Comparison of ENCODE assay signal across 8 mouse cellular contexts in the genomic region with DNA sequence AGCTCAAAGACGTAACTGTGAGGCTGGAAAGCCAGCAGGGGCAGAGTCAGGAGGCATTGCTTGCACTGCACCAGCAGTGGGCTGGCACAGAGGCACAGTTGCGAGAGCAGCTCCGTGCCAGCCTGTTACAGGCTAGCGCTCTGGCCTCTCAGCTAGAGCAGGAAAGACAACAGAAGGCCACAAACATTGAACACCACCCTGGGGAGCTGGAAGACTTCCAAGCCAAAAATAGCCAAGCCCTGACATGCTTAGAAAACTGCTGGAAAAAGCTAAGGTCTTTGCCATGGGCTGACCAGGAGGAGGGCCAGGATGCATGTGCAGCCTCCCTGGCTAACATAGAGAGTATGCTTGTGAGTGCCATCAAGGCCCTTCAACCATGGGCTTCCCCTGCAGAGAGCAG. TPM values are rescaled to one million over a fixed set of nuclear protein-coding genes. Genes with fewer than 3 reads are reported as not detected.
A peak's percentile ranks its signal among the peaks of the same experiment; 100 is the strongest.
DNase-seq lines count a peak whose midpoint lies in the region; ATAC-seq lines count a peak whose summit lies in the region.

No protein-coding gene starts in this region.

- no peaks in the 10 kb centered on the region for H3K9me3 ChIP-seq in hindbrain, embryonic 13.5 days
- H3K9me3 ChIP-seq in hindbrain, embryonic 11.5 days (ENCODE audit: control insufficient read depth, low read length) = no peaks in the 10 kb centered on the region
- H3K9me3 ChIP-seq in heart, embryonic 14.5 days (ENCODE audit: control insufficient read depth, low read length) = no peaks in the 10 kb centered on the region

- 0 out of 2 replicates have a peak, but pooled peaks have one; percentile 24 for ATAC-seq in hindbrain, embryonic 13.5 days (ENCODE audit: low FRiP score)
- ATAC-seq in hindbrain, embryonic 11.5 days (ENCODE audit: low FRiP score) = no peak
- ATAC-seq in heart, embryonic 14.5 days (ENCODE audit: insufficient number of reproducible peaks, insufficient read depth, low FRiP score, low read depth) = peak; percentile 36; the same call in 1 of the 2 replicates
- no peak for ATAC-seq in megakaryocyte-erythroid progenitor cell, adult 5-6 weeks (replicated peaks; ENCODE audit: low FRiP score, low TSS enrichment, poor library complexity, severe bottlenecking)

- no peak overlapping the region for H3K4me3 ChIP-seq in hindbrain, embryonic 13.5 days
- no peak overlapping the region for H3K4me3 ChIP-seq in hindbrain, embryonic 11.5 days (ENCODE audit: low read depth, low read length)
- H3K4me3 ChIP-seq in heart, embryonic 14.5 days (ENCODE audit: control insufficient read depth in 1 of 2, insufficient read depth in 1 of 2, low read depth in 1 of 2, low read length in 2 of 2) = no peak overlapping the region

- no peaks in the 10 kb centered on the region for H3K27me3 ChIP-seq in hindbrain, embryonic 13.5 days
- H3K27me3 ChIP-seq in hindbrain, embryonic 11.5 days (ENCODE audit: control insufficient read depth, insufficient read depth, low read length) = no peaks in the 10 kb centered on the region
- no peaks in the 10 kb centered on the region for H3K27me3 ChIP-seq in heart, embryonic 14.5 days (ENCODE audit: control insufficient read depth, insufficient read depth, low read length)

- peaks cover 93% of the 10 kb centered on the region for H3K36me3 ChIP-seq in hindbrain, embryonic 13.5 days
- H3K36me3 ChIP-seq in hindbrain, embryonic 11.5 days (ENCODE audit: control insufficient read depth, insufficient read depth, low read length) = peaks cover 10% of the 10 kb centered on the region
- peaks cover 99% of the 10 kb centered on the region for H3K36me3 ChIP-seq in heart, embryonic 14.5 days (ENCODE audit: control insufficient read depth, insufficient read depth, low read length)

- DNase-seq in hindbrain, embryonic 11.5 days (ENCODE audit: low spot score) = no peak
- DNase-seq in MN1 (ENCODE audit: low spot score) = peak; percentile 85
- DNase-seq in cerebellum, postnatal 14 days = peak; percentile 96 to 97
- DNase-seq in left cerebral cortex, adult 11 months (ENCODE audit: low spot score) = peak; percentile 58
- DNase-seq in right cerebral cortex, postnatal 14 days = peak; percentile 36

- no peak overlapping the region for H3K9ac ChIP-seq in hindbrain, embryonic 13.5 days
- H3K9ac ChIP-seq in hindbrain, embryonic 11.5 days (ENCODE audit: low read depth, low read length) = no peak overlapping the region
- H3K9ac ChIP-seq in heart, embryonic 14.5 days (ENCODE audit: low read length) = peak overlapping the region; percentile 14; the same call in 1 of the 2 replicates

- peak overlapping the region; percentile 3; the same call in 1 of the 2 replicates for H3K27ac ChIP-seq in hindbrain, embryonic 13.5 days
- H3K27ac ChIP-seq in hindbrain, embryonic 11.5 days (ENCODE audit: low read depth, low read length) = no peak overlapping the region
- peak overlapping the region; percentile 70 to 73 for H3K27ac ChIP-seq in heart, embryonic 14.5 days (replicated peaks in 1 of 2; ENCODE audit: control insufficient read depth in 1 of 2, insufficient read depth in 1 of 2, low read depth in 2 of 2, low read length in 2 of 2)

- H3K4me1 ChIP-seq in hindbrain, embryonic 13.5 days (replicated peaks) = peaks cover 7% of the 10 kb centered on the region; the same call in 1 of the 2 replicates
- no peaks in the 10 kb centered on the region for H3K4me1 ChIP-seq in hindbrain, embryonic 11.5 days (replicated peaks; ENCODE audit: control insufficient read depth, insufficient read depth, low read length)
- H3K4me1 ChIP-seq in heart, embryonic 14.5 days (ENCODE audit: control insufficient read depth in 2 of 2, insufficient read depth in 2 of 2, low read length in 2 of 2) = peaks cover 20 to 27% of the 10 kb centered on the region in 2 experiments

- 70% methylated on average over 4 of the region's 4 CpGs for WGBS in hindbrain, embryonic 13.5 days
- WGBS in hindbrain, embryonic 11.5 days = 95% methylated on average over 4 of the region's 4 CpGs
- 16% methylated on average over 4 of the region's 4 CpGs for WGBS in heart, embryonic 14.5 days

- H3K4me2 ChIP-seq in hindbrain, embryonic 13.5 days = no peak overlapping the region
- H3K4me2 ChIP-seq in hindbrain, embryonic 11.5 days (replicated peaks; ENCODE audit: low read depth, low read length) = no peak overlapping the region
- H3K4me2 ChIP-seq in heart, embryonic 14.5 days (ENCODE audit: low read length) = peak overlapping the region; percentile 37

RNA-seq across cellular contexts. Expression of a gene that starts 28.3 kb away (rescaled TPM):
- 4.7 and 5.0 TPM in 2 replicates for polyA plus RNA-seq in hindbrain, embryonic 13.5 days (2015; fragmentation: Nextera tagmentation; extraction: Ambion mirVana)
- 0.31 and 0.47 TPM in 2 replicates for polyA plus RNA-seq in hindbrain, embryonic 11.5 days (2014; fragmentation: Nextera tagmentation; extraction: Ambion mirVana)
- polyA plus RNA-seq in heart, embryonic 14.5 days (2014; fragmentation: Nextera tagmentation; extraction: Ambion mirVana) = 1.6 and 2.0 TPM in 2 replicates
- 2.6 and 2.8 TPM in 2 replicates for total RNA-seq in megakaryocyte-erythroid progenitor cell, adult 5-6 weeks (2014; fragmentation: Nextera tagmentation)
- total RNA-seq in megakaryocyte-erythroid progenitor cell, adult 5-6 weeks (2017) = 1.4 and 2.1 TPM in 2 replicates

RNA-seq across cellular contexts. Expression of a gene that starts 50.6 kb away (rescaled TPM):
- polyA plus RNA-seq in hindbrain, embryonic 13.5 days (2015; fragmentation: Nextera tagmentation; extraction: Ambion mirVana) = 39.6 and 41.0 TPM in 2 replicates
- polyA plus RNA-seq in hindbrain, embryonic 11.5 days (2014; fragmentation: Nextera tagmentation; extraction: Ambion mirVana) = 25.9 and 26.4 TPM in 2 replicates
- 30.3 and 34.3 TPM in 2 replicates for polyA plus RNA-seq in heart, embryonic 14.5 days (2014; fragmentation: Nextera tagmentation; extraction: Ambion mirVana)
- 25.4 and 31.1 TPM in 2 replicates for total RNA-seq in megakaryocyte-erythroid progenitor cell, adult 5-6 weeks (2014; fragmentation: Nextera tagmentation)
- 17.0 and 21.1 TPM in 2 replicates for total RNA-seq in megakaryocyte-erythroid progenitor cell, adult 5-6 weeks (2017)

Comparison
In these comparisons a context has a peak if more than half of its experiments do, and no peak if none do; other contexts are left out.
1. ATAC-seq: peak in hindbrain, embryonic 13.5 days (single experiment) and heart, embryonic 14.5 days (single experiment); none in hindbrain, embryonic 11.5 days (single experiment) and megakaryocyte-erythroid progenitor cell, adult 5-6 weeks (single experiment).